Mouse (Mus musculus): ENCODE measurements at regions not wholly inside any gene's neighbourhood (a gene's known extent, or its start where the extent isn't known, plus 50 kb on each side); places are given as distances from the start of the nearest gene placed in this dataset.

GRCm38 (mm10) chr10:19472949-19473535 lies 116.7 kb downstream of the Olig3 start:
- H3K9ac ChIP-seq (ENCODE audit: low read length): no peak overlapping the region
- ATAC-seq (ENCODE audit: low FRiP score, low TSS enrichment): no peak
- WGBS: 78% methylated on average over 3 of the region's 3 CpGs
- TF ChIP-seq EP300 (optimal IDR thresholded peaks at IDR 0.05) (no peak), CTCF (IDR thresholded peaks at IDR 0.05; ENCODE audit: low read depth) (no peak)
- H3K4me2 ChIP-seq (replicated peaks; ENCODE audit: low read depth): no peak overlapping the region
- DNase-seq (ENCODE audit: low spot score): no peak
- H3K9me3 ChIP-seq (ENCODE audit: control insufficient read depth, low read length): no peaks in the 10 kb centered on the region
- no peak overlapping the region for H3K27ac ChIP-seq (replicated peaks)
- no peaks in the 10 kb centered on the region for H3K27me3 ChIP-seq (ENCODE audit: control insufficient read depth, insufficient read depth, low read length)
- no peaks in the 10 kb centered on the region for H3K4me1 ChIP-seq (replicated peaks; ENCODE audit: control insufficient read depth, insufficient read depth)
- no peak overlapping the region for H3K4me3 ChIP-seq (ENCODE audit: low read depth, low read length)
- H3K36me3 ChIP-seq (ENCODE audit: control insufficient read depth, insufficient read depth, low read length): no peaks in the 10 kb centered on the region

DNA sequence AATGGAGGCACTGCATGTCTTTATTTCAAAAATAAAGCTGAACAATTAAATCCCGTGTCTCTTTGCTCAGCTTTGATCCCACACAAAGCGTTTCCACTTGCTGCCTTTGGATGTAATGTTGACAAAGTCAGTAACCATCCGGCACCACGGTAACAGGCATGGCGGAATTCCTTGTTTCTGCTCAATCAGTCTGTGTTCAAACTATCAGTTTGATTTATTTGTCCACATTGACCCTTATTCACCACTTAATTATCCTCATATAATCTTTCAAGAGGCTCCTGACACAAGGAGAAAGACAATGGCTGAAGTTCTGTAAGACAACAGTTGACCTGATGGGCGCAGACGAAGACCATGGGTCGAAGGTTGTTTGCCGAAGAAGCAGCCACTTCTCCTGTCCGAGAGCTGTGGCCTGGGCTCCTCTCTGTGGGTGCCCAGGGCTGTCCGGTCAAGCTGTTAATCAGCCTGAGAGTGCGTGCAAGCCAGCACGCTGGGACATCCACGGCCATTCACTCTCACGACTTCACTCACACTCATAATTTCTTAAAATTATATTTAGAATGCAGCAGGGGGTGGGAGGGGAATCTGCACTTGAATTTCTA lies 106.1 kb upstream of the Ifngr1 start:
- H3K27ac ChIP-seq (replicated peaks): no peak overlapping the region
- H3K4me2 ChIP-seq (replicated peaks; ENCODE audit: low read depth): no peak overlapping the region
- H3K4me3 ChIP-seq (ENCODE audit: low read depth, low read length): no peak overlapping the region
- DNase-seq (ENCODE audit: low spot score) (no peak), ATAC-seq (ENCODE audit: low FRiP score, low TSS enrichment) (no peak)
- TF ChIP-seq CTCF (IDR thresholded peaks at IDR 0.05; ENCODE audit: low read depth): no peak
- no peak for TF ChIP-seq EP300 (optimal IDR thresholded peaks at IDR 0.05)
- 39% methylated on average over 15 of the region's 15 CpGs for WGBS
- no peaks in the 10 kb centered on the region for H3K36me3 ChIP-seq (ENCODE audit: control insufficient read depth, insufficient read depth, low read length)
- no peaks in the 10 kb centered on the region for H3K9me3 ChIP-seq (ENCODE audit: control insufficient read depth, low read length)
- H3K9ac ChIP-seq (ENCODE audit: low read length): no peak overlapping the region
- H3K27me3 ChIP-seq (ENCODE audit: control insufficient read depth, insufficient read depth, low read length): no peaks in the 10 kb centered on the region
- H3K4me1 ChIP-seq (replicated peaks; ENCODE audit: control insufficient read depth, insufficient read depth): no peaks in the 10 kb centered on the region

DNA sequence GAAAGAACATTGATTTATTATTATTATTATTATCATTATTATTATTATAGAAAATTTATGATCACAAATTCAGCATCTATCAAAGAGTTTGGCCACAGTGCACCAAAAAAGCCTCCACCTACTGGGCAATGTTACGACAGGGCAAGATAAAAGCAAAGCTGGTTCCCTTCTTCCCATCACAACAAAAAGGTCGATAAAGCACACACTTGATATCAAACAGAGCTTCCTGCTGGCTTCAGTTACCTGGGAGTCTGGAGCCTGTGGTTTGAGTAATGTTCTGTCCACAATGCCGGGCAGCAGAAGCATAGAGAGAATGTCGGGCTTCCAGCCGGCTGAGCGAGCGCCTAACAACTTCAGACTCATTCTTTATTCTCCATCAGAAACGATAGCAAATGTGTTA lies 101.2 kb upstream of the Ifngr1 start:
- no peak overlapping the region for H3K4me2 ChIP-seq (replicated peaks; ENCODE audit: low read depth)
- no peak overlapping the region for H3K9ac ChIP-seq (ENCODE audit: low read length)
- no peaks in the 10 kb centered on the region for H3K4me1 ChIP-seq (replicated peaks; ENCODE audit: control insufficient read depth, insufficient read depth)
- no peaks in the 10 kb centered on the region for H3K27me3 ChIP-seq (ENCODE audit: control insufficient read depth, insufficient read depth, low read length)
- 41% methylated on average over 8 of the region's 8 CpGs for WGBS
- no peaks in the 10 kb centered on the region for H3K36me3 ChIP-seq (ENCODE audit: control insufficient read depth, insufficient read depth, low read length)
- TF ChIP-seq CTCF (IDR thresholded peaks at IDR 0.05; ENCODE audit: low read depth) (no peak), EP300 (optimal IDR thresholded peaks at IDR 0.05) (no peak)
- no peak overlapping the region for H3K4me3 ChIP-seq (ENCODE audit: low read depth, low read length)
- no peak overlapping the region for H3K27ac ChIP-seq (replicated peaks)
- DNase-seq (ENCODE audit: low spot score): no peak
- no peak for ATAC-seq (ENCODE audit: low FRiP score, low TSS enrichment)
- H3K9me3 ChIP-seq (ENCODE audit: control insufficient read depth, low read length): no peaks in the 10 kb centered on the region

- no peak overlapping the region for H3K4me3 ChIP-seq (ENCODE audit: low read depth, low read length)
- H3K9me3 ChIP-seq (ENCODE audit: control insufficient read depth, low read length): no peaks in the 10 kb centered on the region
- H3K27me3 ChIP-seq (ENCODE audit: control insufficient read depth, insufficient read depth, low read length): no peaks in the 10 kb centered on the region
- TF ChIP-seq CTCF (IDR thresholded peaks at IDR 0.05; ENCODE audit: low read depth) (peak; percentile 74), EP300 (optimal IDR thresholded peaks at IDR 0.05) (no peak)
- WGBS: 47% methylated on average over 21 of the region's 21 CpGs
- no peak overlapping the region for H3K4me2 ChIP-seq (replicated peaks; ENCODE audit: low read depth)
- ATAC-seq (ENCODE audit: low FRiP score, low TSS enrichment) (no peak), DNase-seq (ENCODE audit: low spot score) (peak; percentile 63)
- H3K9ac ChIP-seq (ENCODE audit: low read length): no peak overlapping the region
- H3K4me1 ChIP-seq (replicated peaks; ENCODE audit: control insufficient read depth, insufficient read depth): no peaks in the 10 kb centered on the region
- no peak overlapping the region for H3K27ac ChIP-seq (replicated peaks)
- H3K36me3 ChIP-seq (ENCODE audit: control insufficient read depth, insufficient read depth, low read length): no peaks in the 10 kb centered on the region
These were observed 100.0 kb upstream of the Ifngr1 start for GRCm38 (mm10) chr10:19491513-19492380.

- no peaks in the 10 kb centered on the region for H3K9me3 ChIP-seq (ENCODE audit: control insufficient read depth, low read length)
- DNase-seq (ENCODE audit: low spot score): no peak
- ATAC-seq (ENCODE audit: low FRiP score, low TSS enrichment): no peak
- WGBS: 15% methylated on average over 9 of the region's 9 CpGs
- TF ChIP-seq EP300 (optimal IDR thresholded peaks at IDR 0.05) (no peak), CTCF (IDR thresholded peaks at IDR 0.05; ENCODE audit: low read depth) (no peak)
- H3K27me3 ChIP-seq (ENCODE audit: control insufficient read depth, insufficient read depth, low read length): no peaks in the 10 kb centered on the region
- H3K4me1 ChIP-seq (replicated peaks; ENCODE audit: control insufficient read depth, insufficient read depth): no peaks in the 10 kb centered on the region
- no peak overlapping the region for H3K4me3 ChIP-seq (ENCODE audit: low read depth, low read length)
- no peak overlapping the region for H3K9ac ChIP-seq (ENCODE audit: low read length)
- H3K27ac ChIP-seq (replicated peaks): no peak overlapping the region
- H3K4me2 ChIP-seq (replicated peaks; ENCODE audit: low read depth): 0 out of 2 replicates have a peak overlapping the region, but pooled peaks have one; percentile 3
- H3K36me3 ChIP-seq (ENCODE audit: control insufficient read depth, insufficient read depth, low read length): no peaks in the 10 kb centered on the region
These were observed 97.2 kb upstream of the Ifngr1 start for GRCm38 (mm10) chr10:19494461-19495105.
